Mouse (Mus musculus) embryo, embryonic 10.5 days (tissue): Measurements from ENCODE around the gene Rabif.

Source experiments
- DNase-seq: peaks from one replicate; pipeline ENCODE4 v3.0.0-alpha.2; 2015; ENCODE audit warnings: low spot score

The Rabif gene

DNA sequence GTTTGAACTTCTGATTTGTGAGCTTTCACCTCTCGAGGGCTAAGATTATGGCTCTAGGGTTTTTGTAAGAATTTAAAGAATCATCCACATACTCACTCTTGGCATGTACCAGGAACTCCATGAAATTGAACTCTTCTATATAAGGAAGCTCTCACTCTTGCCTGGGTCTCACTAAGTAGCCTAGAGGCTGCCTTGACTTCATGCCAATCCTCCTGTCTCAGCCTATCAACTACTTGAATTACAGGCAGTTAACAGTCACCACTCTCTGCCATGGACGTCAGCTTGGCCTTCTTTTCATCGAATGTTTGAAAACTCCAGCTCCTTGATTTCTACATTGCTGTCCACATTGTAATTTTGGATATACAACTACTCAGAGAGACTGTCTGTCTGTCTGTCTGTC, 57.9 kb downstream of the Rabif start:
- DNase-seq, result no peak

DNA sequence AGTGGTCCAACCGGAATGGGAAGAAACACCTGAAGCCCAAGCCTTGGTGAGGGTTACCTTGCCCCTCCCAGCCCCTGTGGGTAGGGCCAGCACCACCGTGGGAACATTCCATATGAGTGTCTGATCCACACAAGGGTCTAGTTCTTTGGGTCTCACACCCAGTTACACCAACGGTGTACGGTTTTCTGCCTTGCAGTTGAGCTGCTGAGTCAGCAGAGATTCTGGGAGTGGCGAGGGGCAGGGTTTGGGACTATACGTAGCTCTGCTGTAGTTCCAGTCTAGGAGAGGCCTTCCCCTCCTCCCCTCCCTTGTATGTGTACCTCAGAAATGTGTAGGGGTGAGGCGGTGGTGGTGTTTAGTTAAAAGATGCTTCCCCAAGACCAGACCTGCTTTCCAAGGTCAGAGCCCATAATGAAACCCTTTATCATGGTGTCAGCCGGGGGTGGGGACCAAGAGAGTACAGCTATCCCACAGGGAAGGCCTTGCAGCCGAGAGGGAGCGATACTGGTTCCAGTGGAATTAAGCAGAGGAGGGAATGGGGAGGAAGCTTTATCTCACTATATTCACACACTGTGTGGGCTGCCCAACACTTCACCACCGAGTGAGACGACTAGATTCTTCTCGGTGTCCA, 60.9 kb downstream of the Rabif start:
- DNase-seq, result peak; percentile 40

DNA sequence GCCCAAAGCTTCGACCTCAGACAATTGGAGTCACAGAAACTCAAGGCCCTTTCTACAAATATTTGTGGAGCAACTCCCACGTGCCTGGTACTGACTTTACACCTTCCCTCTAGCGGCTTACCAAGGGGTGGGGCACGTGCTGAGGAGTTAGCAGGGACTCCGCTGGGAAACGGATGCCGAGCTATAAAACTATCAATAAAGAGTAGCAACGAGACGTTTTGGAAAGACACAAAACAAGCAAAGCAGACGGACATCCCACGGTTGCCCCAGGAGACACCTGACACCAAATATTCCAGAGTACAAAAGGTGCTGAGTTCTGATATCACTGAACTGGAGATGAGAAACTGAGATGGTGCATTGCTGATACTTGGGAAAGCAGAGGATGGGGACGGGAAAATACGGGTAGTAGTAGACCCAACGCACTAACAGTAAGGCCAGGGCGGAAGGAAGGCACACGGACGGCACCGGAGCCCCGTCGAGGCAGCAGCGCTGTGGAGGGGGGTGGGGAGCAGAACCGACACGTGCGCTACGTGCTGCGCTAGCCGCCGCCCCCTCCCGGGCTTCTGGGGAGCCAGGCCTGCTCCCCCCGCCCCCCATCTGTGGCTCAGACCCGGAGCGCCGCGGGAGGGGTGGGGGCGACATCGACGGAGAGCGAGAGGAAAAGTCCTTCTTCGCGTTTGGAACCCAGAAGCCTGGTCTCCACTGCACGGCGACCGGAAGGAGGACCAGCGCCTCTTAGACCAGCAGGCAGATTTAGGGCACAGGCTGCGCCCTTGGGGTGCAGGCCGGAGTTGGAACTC, 61.6 kb downstream of the Rabif start:
- peak; percentile 60 for DNase-seq

DNA sequence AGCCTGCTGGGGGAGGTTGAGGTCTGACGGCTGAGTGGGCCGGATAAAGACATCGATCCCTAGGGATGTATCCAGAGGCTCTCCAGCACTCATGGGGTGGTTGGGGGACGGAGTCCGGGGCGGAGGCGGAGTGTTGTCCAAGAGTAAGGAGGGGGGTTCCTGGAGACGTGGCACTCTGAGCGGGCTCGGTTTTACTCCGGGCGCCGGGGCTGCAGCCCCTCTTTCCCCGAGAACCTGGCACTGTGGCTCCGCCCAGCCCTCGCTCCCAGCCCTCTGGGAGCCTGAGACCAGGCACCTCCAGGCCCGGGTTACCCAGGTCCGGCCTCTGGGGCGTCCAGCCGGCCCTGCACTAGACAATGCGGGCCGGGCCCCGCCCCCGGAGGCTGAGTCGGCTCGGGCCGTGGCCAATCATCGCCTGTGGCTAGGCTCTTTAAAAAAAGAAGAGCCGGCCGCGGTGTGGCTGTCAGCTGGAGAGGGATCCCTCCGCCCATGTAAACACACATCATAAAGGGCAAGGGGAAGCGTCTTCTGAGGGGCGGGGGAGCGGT, 62.3 kb downstream of the Rabif start:
- DNase-seq, result peak; percentile 99
